Mouse (Mus musculus) CH12.LX (cell line): ENCODE measurements around the gene Stau1. TPM values are rescaled to one million over a fixed set of nuclear protein-coding genes. Genes with fewer than 3 reads are reported as not detected.

Experiments
- DNase-seq: peaks from one replicate; pipeline ENCODE4 v3.0.0-alpha.2; 2013; ENCODE audit errors: extremely low read depth
- H3K27ac ChIP-seq: 2 replicates; pipeline ENCODE4 v1.5.1; 2012; ENCODE audit warnings: low read depth, mild to moderate bottlenecking, control low read depth, moderate library complexity; ENCODE audit not compliant: insufficient read depth
- H3K27me3 ChIP-seq: replicated peaks from 2 replicates; pipeline ENCODE3; 2012; ENCODE audit warnings: inconsistent platforms
- H3K36me3 ChIP-seq, 2 experiments: replicated peaks in 1 of 2; 2 replicates each; pipeline versions ENCODE3 to v1.6.1; 2012; ENCODE audit warnings: inconsistent platforms in 1 of 2, low read length in 1 of 2, mild to moderate bottlenecking in 1 of 2, mixed read lengths in 1 of 2, moderate library complexity in 1 of 2; ENCODE audit not compliant: control insufficient read depth in 1 of 2, insufficient read depth in 1 of 2
- H3K4me1 ChIP-seq, 2 experiments: 2 replicates each; pipeline ENCODE4 v1.6.1; 2012; ENCODE audit warnings: inconsistent platforms in 1 of 2, moderate library complexity in 1 of 2; ENCODE audit not compliant: insufficient read depth in 2 of 2, control insufficient read depth in 1 of 2
- H3K4me2 ChIP-seq: 2 replicates; pipeline ENCODE4 v1.6.1; 2012; ENCODE audit warnings: low read depth, mild to moderate bottlenecking, control low read depth; ENCODE audit not compliant: poor library complexity, insufficient read depth, severe bottlenecking
- H3K4me3 ChIP-seq, 3 experiments: fragments of 150-350 bp in 1 of 3; sonication (generic) in 1 of 3; replicated peaks in 1 of 3; 2 replicates each; pipeline versions ENCODE3 to v1.5.1; 2011 to 2012; ENCODE audit warnings: low read depth in 2 of 3, low read length in 2 of 3, mild to moderate bottlenecking in 2 of 3, moderate library complexity in 2 of 3, control low read depth in 1 of 3, improper control_type of control experiment in 1 of 3, inconsistent platforms in 1 of 3, mixed read lengths in 1 of 3; ENCODE audit not compliant: poor library complexity in 1 of 3
- H3K79me2 ChIP-seq: replicated peaks from 2 replicates; pipeline ENCODE4 v1.6.1; 2012; ENCODE audit warnings: mild to moderate bottlenecking, moderate library complexity; ENCODE audit not compliant: control insufficient read depth, poor library complexity, insufficient read depth, severe bottlenecking; ENCODE audit errors: extremely low read depth
- H3K9ac ChIP-seq: 2 replicates; pipeline ENCODE4 v1.6.1; 2012; ENCODE audit warnings: low read depth, mild to moderate bottlenecking, control low read depth, moderate library complexity; ENCODE audit not compliant: insufficient read depth
- H3K9me3 ChIP-seq: replicated peaks from 2 replicates; pipeline ENCODE3; 2012; ENCODE audit warnings: low read length, inconsistent platforms, mixed read lengths
- CTCF ChIP-seq, 2 experiments: IDR thresholded peaks in 1 of 2; conservative IDR thresholded peaks in 1 of 2; 2 replicates each; pipeline ENCODE4 v1.5.1; 2011 to 2012; ENCODE audit warnings: low read depth in 2 of 2, low read length in 2 of 2, improper control_type of control experiment in 1 of 2, inconsistent platforms in 1 of 2, mild to moderate bottlenecking in 1 of 2, moderate library complexity in 1 of 2
- ELF1 ChIP-seq: IDR thresholded peaks from 2 replicates; pipeline ENCODE4 v1.6.1; 2014; ENCODE audit warnings: low read depth, mild to moderate bottlenecking, inconsistent platforms, low read length, improper control_type of control experiment
- ETS1 ChIP-seq: conservative IDR thresholded peaks from 2 replicates; pipeline ENCODE4 v1.6.1; 2012; ENCODE audit warnings: low read depth, mild to moderate bottlenecking, inconsistent platforms, low read length, improper control_type of control experiment, moderate library complexity
- GABPA ChIP-seq: IDR thresholded peaks from 2 replicates; pipeline ENCODE4 v1.6.1; 2012; ENCODE audit warnings: low read depth, low read length, improper control_type of control experiment, inconsistent platforms; ENCODE audit not compliant: insufficient replicate concordance
- HCFC1 ChIP-seq: IDR thresholded peaks from 2 replicates; pipeline ENCODE4 v1.6.1; 2012; ENCODE audit warnings: low read depth, mild to moderate bottlenecking, inconsistent platforms, low read length, improper control_type of control experiment
- IRF4 ChIP-seq: IDR thresholded peaks from 2 replicates; pipeline ENCODE4 v1.6.1; 2014; ENCODE audit warnings: low read depth, mild to moderate bottlenecking, inconsistent platforms, low read length, improper control_type of control experiment
- MYC ChIP-seq: IDR thresholded peaks from 2 replicates; pipeline ENCODE4 v1.6.1; 2011; ENCODE audit warnings: low read depth, mild to moderate bottlenecking, improper control_type of control experiment, low read length
- RAD21 ChIP-seq: IDR thresholded peaks from 2 replicates; pipeline ENCODE4 v1.6.1; 2011; ENCODE audit warnings: low read depth, mild to moderate bottlenecking, low read length, improper control_type of control experiment, moderate library complexity
- RCOR1 ChIP-seq: conservative IDR thresholded peaks from 2 replicates; pipeline ENCODE4 v1.6.1; 2012; ENCODE audit warnings: low read depth, mild to moderate bottlenecking, inconsistent platforms, low read length, improper control_type of control experiment
- SIN3A ChIP-seq: IDR thresholded peaks from 2 replicates; pipeline ENCODE4 v1.6.1; 2012; ENCODE audit warnings: low read length, improper control_type of control experiment, inconsistent platforms
- SMC3 ChIP-seq: IDR thresholded peaks from 2 replicates; pipeline ENCODE4 v1.6.1; 2011; ENCODE audit warnings: low read depth, low read length, improper control_type of control experiment
- TBP ChIP-seq: conservative IDR thresholded peaks from 2 replicates; pipeline ENCODE4 v1.6.1; 2011; ENCODE audit warnings: low read depth, low read length, improper control_type of control experiment
- TCF12 ChIP-seq: IDR thresholded peaks from 2 replicates; pipeline ENCODE4 v1.6.1; 2014; ENCODE audit warnings: low read depth, mild to moderate bottlenecking, inconsistent platforms, low read length, improper control_type of control experiment
- ZC3H11A ChIP-seq: IDR thresholded peaks from 2 replicates; pipeline ENCODE4 v1.6.1; 2012; ENCODE audit warnings: low read depth, mild to moderate bottlenecking, inconsistent platforms, low read length, improper control_type of control experiment
- ZKSCAN1 ChIP-seq: IDR thresholded peaks from 2 replicates; pipeline ENCODE4 v1.6.1; 2012; ENCODE audit warnings: low read depth, inconsistent platforms, low read length, improper control_type of control experiment, borderline replicate concordance
- ZMIZ1 ChIP-seq: IDR thresholded peaks from 2 replicates; pipeline ENCODE4 v1.6.1; 2012; ENCODE audit warnings: low read depth, mild to moderate bottlenecking, inconsistent platforms, low read length, improper control_type of control experiment
- ZNF384 ChIP-seq: IDR thresholded peaks from 2 replicates; pipeline ENCODE4 v1.6.1; 2012; ENCODE audit warnings: low read depth, low read length, improper control_type of control experiment, inconsistent platforms
- dilution Hi-C: fragments of 300-500 bp; cut with MboI; formaldehyde crosslinking; loops from 2 replicates; pipeline ENCODE4 v1.14.3; 2020; ENCODE audit warnings: low sequenced_read_pairs; ENCODE audit not compliant: extremely low pct_unique_long_range_greater_than_20kb, extremely low pct_ligation_motif_present
- in situ Hi-C: fragments of 300-500 bp; cut with MboI; formaldehyde crosslinking; loops from 3 replicates; pipeline ENCODE4 v1.14.3; 2019; ENCODE audit warnings: low sequenced_read_pairs, low pct_ligation_motif_present, low pct_unique_long_range_greater_than_20kb, mixed read lengths
- polyA plus RNA-seq: library from polyadenylated mRNA; unstranded; fragments of >175 nt; gene quantifications from 2 replicates; pipeline ENCODE4 v1.2.1, GENCODE M21; 2012; ENCODE audit warnings: low read depth; ENCODE audit not compliant: insufficient read length
- total RNA-seq, 2 experiments: library from RNA; depleted of rRNA; stranded (reverse); fragments of 300-350 nt in 1 of 2; fragments of >200 nt in 1 of 2; gene quantifications; 2 replicates each; pipeline ENCODE4 v1.2.3; 2012 to 2014

Stau1 gene
- total and polyA plus RNA-seq, 3 experiments, result 8.0 to 36.2 (median 10.3) TPM

- peak; percentile 71 for DNase-seq
- Histone ChIP-seq H3K9me3 (no peaks in the 10 kb centered on the region), H3K27ac (no peak overlapping the region), H3K4me2 (no peak overlapping the region), H3K27me3 (no peaks in the 10 kb centered on the region), H3K79me2 (no peaks in the 10 kb centered on the region), H3K9ac (no peak overlapping the region), H3K4me3 (no peak overlapping the region), H3K36me3 (peaks cover 46 to 87% of the 10 kb centered on the region in 2 experiments), H3K4me1 (peaks cover 5% of the 10 kb centered on the region in 2 experiments; a peak in 3 of 4 replicates)
- TF ChIP-seq CTCF (conservative IDR thresholded peaks at IDR 0.05 in 1 of 2, IDR thresholded peaks at IDR 0.05 in 1 of 2; ENCODE audit: low read depth in 2 of 2, low read length in 2 of 2) (peak; percentile 19 to 91; a peak in 3 of 4 replicates), ZC3H11A (peak; percentile 61), ETS1 (no peak), ZNF384 (no peak), RAD21 (peak; percentile 82), IRF4 (no peak; the same call in 1 of the 2 replicates), SMC3 (peak; percentile 90), SIN3A (0 out of 2 replicates have a peak, but pooled peaks have one; percentile 19)
- dilution Hi-C loops, result no loop called here
- in situ Hi-C loops, result loop anchor here (5.0 kb wide), 1 partner anchor 45 kb away; no protein-coding TSS in a partner anchor
Observed at GRCm38 (mm10) chr2:166956805-166957204, 39.3 kb downstream of the Stau1 start.

- DNase-seq, result no peak
- no peaks in the 10 kb centered on the region; the same call in 1 of the 2 replicates for H3K79me2 ChIP-seq
- dilution Hi-C loops, result no loop called here
- H3K27ac ChIP-seq, result no peak overlapping the region
- TF ChIP-seq RAD21, result no peak
- TF ChIP-seq RCOR1, result no peak
- TF ChIP-seq MYC, result no peak
- TF ChIP-seq HCFC1, result no peak
- TF ChIP-seq TCF12, result no peak
- no peak for TF ChIP-seq ELF1
- no peak for TF ChIP-seq ZMIZ1
- TF ChIP-seq SIN3A, result no peak
- TF ChIP-seq TBP, result no peak
- TF ChIP-seq GABPA, result no peak
- no peak for TF ChIP-seq ZKSCAN1
- TF ChIP-seq SMC3, result no peak
- no peak for TF ChIP-seq ZC3H11A
- no peak overlapping the region for H3K4me2 ChIP-seq
- H3K9me3 ChIP-seq, result no peaks in the 10 kb centered on the region
- in situ Hi-C loops, result no loop called here
- H3K4me1 ChIP-seq, result no peaks in the 10 kb centered on the region
- H3K4me3 ChIP-seq, result no peak overlapping the region
- H3K27me3 ChIP-seq, result no peaks in the 10 kb centered on the region
- no peak overlapping the region for H3K9ac ChIP-seq
- peaks cover 74 to 94% of the 10 kb centered on the region in 2 experiments for H3K36me3 ChIP-seq
Observed at GRCm38 (mm10) chr2:166952151-166952550, 43.9 kb downstream of the Stau1 start.
